Mouse (Mus musculus) spleen, postnatal 10 days (tissue): ENCODE results near the gene D7Ertd443e.
A peak's percentile ranks its signal among the peaks of the same experiment; 100 is the strongest.

ENCODE experiments used
- DNase-seq, 2 experiments: peaks; one replicate each; pipeline ENCODE4 v3.0.0; 2021 to 2022; ENCODE audit warnings: low spot score in 2 of 2

The D7Ertd443e gene

GRCm38 (mm10) chr7:134385561-134385960 lies at the start of gene D7Ertd443e:
D7Ertd443e (minus strand) TSS chr7:134385661.
- no peak for DNase-seq

DNA sequence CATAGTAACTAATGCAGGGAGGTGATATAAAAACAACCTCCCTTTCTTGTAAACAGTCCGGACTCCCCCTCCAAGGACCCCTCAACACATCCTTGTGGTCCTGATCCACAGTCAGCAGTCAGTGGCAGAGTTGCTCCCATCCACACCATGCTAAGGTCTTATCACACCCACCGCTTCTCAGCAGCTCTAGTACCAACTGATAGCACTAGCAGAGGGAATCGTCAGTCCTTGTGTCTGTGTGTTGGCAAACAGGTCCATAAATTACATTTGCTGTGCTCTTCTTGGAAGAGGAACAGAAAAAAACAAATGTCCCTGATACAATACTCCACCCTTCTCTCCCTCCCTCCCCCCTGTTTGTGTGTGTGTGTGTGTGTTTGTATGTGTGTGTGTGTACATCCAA lies 46.2 kb upstream of the D7Ertd443e start:
- no peak for DNase-seq

DNA sequence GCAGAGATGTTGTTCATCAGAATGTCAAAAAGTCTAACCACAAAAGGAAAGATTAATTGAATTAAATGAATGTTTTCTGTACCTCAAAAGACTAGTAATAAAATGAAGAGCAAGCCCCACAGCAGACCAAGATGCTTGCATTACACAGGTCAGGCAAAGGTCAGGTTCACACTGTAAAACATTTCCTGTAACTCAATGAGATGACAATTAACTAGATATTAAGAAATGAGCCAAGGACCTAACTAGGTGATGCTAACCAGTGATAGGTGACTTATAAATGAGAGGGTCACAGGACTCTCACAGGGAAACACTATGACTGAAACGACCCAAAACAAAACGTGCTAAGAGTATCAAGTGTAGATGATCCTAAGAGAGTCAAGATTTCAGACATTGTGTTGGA lies 43.2 kb upstream of the D7Ertd443e start:
- no peak for DNase-seq

- no peak for DNase-seq
Measured at GRCm38 (mm10) chr7:134415014-134415413, 29.6 kb upstream of the D7Ertd443e start.

DNA sequence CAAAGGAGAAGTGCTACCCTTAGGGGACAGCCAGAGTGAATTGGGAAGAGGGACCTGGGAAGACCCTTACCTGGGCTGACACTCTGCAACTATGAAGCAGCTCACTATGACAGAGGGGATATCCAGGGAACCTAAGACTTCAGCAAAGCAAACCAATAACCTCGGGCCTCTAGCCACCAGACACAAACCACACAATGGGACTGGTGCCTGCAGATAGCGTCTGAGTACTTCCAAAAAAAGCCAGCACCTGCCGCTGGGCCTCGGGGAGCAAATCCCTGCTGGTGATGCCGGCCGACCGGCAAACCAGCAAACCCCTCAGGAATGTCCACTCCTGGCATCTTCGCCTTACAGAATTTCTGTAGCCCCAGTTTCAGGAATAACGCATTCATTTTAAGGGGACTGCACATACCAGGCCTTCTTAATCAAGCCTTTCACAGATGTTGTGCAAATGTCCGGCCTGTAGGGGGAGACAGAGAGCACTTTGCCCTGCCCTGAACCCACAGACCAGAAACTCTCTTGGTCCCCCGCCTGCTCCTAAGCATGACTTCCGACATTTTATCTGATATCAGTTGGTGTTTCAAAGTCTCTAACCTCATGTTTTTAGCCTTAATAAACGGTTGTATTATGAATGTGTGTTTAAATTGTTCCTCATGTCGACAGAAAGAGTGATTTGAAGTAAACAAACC lies 28.7 kb upstream of the D7Ertd443e start:
- peak in 1 of 2 experiments; percentile 23 for DNase-seq

DNA sequence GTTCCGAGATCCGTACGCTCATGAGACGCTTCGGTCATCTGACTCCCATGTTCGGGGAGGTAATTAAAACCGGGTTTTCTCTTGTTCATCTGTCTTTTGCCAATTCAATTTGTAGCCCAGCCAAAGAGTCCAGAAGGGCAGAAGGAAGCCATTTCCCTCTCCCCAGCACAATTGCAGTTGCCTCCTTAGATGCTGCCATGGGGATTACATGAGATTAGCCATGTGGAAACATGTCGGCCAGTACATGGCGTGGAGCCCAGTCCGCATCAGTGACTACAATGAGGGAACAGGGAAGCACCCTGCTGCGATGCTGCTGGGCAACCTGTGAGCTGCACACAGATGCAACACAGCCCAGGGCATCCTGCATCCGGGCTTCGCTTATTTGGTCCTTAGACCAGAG lies 23.2 kb upstream of the D7Ertd443e start:
- no peak for DNase-seq

- DNase-seq = no peak
Measured at GRCm38 (mm10) chr7:134400746-134401145, 15.3 kb upstream of the D7Ertd443e start.

DNA sequence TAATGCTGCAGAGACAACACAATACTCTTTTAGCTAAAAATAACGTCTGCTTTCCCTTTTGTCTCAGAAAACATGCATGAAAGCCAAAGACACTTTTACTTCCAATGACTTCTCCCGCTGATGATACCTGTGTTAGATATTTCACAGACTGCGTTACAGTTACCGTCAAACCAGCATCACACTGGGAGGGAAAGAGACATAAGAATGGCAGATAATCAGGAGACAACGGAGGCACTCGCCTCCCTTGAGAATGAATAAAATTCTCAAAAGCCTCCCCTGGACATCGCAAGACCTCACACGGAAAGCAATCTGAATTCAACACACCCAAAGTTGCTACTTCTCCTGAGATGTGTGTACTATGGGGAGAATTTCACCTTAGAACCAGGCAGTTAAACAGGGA lies 11.3 kb upstream of the D7Ertd443e start:
- no peak for DNase-seq

GRCm38 (mm10) chr7:134382791-134383190 lies 2.7 kb downstream of the D7Ertd443e start:
- DNase-seq = no peak

DNA sequence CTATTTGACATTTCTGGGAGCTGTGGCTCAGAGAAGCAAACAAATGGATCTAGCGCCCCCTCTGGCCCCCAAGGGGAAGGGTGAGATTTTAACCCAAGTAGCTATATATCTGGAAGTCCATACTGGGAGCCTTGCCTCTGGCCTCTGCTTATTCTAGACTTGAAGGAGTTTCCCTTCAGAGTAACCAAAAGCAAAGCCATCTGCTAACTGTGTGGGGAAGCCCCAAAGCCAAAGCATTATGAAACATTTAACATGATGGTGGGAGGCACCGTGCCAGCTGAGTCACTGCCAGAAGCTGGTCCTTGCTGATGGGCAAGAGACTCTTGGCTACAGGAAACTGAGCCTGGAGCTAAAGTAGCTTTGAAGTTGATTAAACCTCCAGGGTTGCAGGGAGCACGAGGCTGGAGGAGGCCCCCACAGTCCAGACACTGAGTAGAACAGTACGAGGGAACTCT lies 4.0 kb downstream of the D7Ertd443e start:
- peak in 1 of 2 experiments; percentile 41 for DNase-seq

- peak in 1 of 2 experiments; percentile 19 for DNase-seq
Measured at GRCm38 (mm10) chr7:134378273-134378672, 7.2 kb downstream of the D7Ertd443e start.

DNA sequence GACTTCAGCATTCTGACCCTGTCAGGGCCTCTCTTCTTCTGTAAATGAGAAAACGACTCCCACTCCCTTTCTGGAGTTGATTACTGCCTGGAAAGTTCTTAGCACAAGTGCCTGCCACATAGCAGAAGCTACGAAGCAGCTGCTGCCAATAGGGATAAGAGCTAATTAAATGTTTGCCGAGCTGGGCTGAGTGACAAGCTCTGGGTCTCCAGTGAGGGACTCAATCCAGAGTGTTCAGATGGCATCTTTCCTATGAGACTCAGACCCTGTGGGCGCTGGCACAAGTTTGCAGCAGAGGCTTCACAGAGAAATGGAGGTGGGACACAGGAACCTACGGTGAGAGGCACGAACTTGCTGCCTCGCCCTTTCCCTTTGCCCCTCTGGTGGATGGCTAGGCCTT lies 8.7 kb downstream of the D7Ertd443e start:
- DNase-seq = no peak

- no peak for DNase-seq
Measured at GRCm38 (mm10) chr7:134372276-134372675, 13.2 kb downstream of the D7Ertd443e start.

DNA sequence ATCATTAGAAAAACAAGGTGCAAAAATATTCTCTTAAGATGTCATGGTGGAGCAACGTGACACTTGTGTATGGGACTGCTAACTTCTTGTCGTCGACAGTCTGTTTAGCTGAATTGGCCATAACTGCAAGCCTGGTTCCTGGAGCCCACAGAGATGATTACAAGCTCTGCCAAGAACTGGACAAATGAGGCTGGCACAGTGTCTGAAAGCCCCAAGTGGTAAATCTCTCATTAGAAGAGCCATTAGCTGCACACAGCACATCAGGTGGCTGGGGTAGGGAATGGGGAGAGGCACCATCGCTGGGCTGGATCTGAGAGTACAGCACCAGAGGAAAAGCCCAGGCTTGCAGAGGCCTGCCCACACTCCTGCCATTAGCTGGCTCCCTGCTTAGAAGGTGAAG lies 16.2 kb downstream of the D7Ertd443e start:
- DNase-seq = no peak

GRCm38 (mm10) chr7:134362257-134362870 lies 23.1 kb downstream of the D7Ertd443e start:
- DNase-seq = no peak

DNA sequence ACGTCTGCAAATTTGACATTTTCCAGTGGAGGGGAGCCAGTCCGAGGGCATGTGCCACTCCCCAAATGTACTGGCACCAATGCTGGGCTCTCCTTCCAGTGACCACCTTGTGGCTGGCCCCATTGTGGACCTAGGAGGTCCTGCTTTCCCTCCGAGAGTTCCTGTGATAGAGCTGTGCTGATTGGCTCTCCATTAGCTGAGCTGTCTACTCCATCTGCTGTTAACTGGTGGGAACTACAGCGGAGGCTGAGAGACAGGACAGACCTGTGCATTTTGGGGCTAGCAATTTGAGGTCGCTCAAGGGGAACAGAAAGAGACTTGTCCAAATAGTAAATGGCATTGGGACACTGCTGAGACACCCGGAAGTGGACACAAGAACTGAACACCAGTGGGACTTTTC lies 36.6 kb downstream of the D7Ertd443e start:
- DNase-seq = peak in 1 of 2 experiments; percentile 18

DNA sequence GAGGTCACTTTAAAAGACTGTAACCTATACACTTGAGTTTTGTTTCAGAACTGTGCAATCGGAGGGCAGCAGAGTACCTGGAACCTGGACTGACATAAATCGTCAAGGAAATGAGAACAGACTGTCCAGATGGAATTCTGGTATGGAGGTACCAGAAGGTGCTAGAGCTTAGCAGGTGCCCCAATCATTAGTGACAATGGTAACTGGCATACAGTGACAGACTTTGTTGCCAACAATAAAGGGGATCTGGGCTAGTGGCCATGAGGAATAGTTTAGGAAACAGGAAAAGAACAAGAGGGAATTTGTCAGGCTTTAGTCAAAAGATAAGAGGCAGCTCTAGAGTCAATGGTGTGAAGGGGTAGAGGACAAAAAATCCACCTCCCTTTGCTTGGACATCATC lies 43.3 kb downstream of the D7Ertd443e start:
- DNase-seq = no peak

DNA sequence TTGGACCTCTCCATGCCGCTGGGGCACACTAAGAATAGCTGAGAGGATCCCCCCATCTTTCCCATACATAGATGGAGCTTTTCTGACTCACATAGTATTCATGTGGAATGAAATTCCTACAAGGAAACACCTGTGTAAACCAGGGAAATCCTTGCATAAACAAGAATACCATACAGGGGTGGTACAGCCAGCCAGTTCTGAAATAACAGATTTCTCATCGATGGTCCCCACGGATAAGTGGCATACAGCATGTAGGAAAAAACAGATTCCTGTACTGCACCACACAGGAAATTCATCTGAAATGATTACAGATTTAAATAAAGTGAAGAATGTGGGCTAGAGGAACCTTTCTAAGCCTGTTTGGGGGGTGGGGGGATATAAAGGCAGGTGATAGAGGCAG lies 49.5 kb downstream of the D7Ertd443e start:
- no peak for DNase-seq

GRCm38 (mm10) chr7:134320979-134321378 lies 64.5 kb downstream of the D7Ertd443e start:
- DNase-seq = no peak

DNA sequence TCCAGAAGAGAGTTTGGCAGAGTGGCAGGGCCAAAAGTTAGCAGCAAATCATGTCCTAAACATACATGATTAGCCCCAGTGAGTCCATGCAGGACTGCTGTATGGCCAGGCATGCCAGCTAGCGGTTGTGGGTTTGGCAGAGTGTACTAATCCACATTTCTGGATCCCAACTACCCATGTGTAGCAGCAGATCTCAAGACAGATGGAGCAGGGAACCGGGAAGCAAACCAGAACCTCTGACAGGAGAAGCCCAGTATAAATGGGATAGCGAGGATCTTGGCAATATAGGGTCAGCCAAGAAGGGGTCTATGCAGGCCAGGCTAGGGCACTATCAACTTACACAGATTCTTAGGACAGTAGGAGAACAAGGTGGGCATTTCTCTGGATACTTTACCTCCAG lies 83.4 kb downstream of the D7Ertd443e start:
- no peak for DNase-seq

DNA sequence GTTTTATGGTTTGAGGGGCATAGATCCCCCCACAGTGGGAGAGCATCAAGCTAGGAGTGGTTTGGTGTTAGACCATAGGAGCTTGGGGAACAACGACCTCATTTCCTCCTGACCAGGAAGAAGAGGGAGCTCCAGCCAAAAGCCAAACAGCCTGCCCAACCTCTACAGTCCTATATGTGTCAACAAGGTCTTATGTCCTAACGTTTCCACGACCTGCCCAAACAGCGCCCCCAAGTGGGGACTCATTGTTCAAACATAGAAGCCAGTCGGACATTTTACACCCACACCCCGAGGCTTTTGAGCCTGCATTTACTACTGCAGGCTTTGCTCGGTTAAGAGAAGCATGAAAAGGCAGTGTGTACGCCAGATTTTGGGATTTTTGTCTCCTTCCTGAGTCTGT lies 84.2 kb downstream of the D7Ertd443e start:
- DNase-seq = peak in 1 of 2 experiments; percentile 17

GRCm38 (mm10) chr7:134292750-134293149 lies 92.7 kb downstream of the D7Ertd443e start:
- DNase-seq = no peak

- no peak for DNase-seq
Measured at GRCm38 (mm10) chr7:134289611-134290301, 95.7 kb downstream of the D7Ertd443e start.
